Mouse (Mus musculus): ENCODE results near the gene Mog.

DNA sequence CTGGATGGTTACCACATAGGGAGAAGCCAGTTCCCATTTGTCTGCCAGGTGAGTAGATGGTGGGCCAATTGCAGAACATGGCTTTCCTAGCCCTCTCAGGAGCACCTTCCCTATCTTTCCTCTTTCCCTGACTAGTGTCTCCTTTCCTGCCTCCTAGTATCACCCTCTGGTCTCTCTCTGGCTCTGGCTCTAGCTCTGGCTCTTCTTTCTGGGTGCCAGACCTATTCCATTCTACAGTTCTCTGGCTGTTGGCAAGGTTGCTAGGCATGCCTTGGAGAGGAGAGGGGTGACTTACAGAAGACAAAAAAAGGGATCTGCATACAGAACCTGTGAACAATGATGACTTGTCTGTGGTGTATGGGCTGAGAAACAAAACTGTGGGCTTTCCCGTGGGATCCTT is 44.7 kb upstream of the Mog start:
- TF ChIP-seq TCF3 (IDR thresholded peaks at IDR 0.05; ENCODE audit: insufficient read length, low read depth) (no peak), CEBPB (IDR thresholded peaks at IDR 0.05; ENCODE audit: insufficient read depth, poor library complexity, severe bottlenecking) (no peak), MYOD1 (IDR thresholded peaks at IDR 0.05; ENCODE audit: control insufficient read depth in 1 of 3, insufficient read length in 2 of 3, low read depth in 2 of 3) (no peak), POLR2A (IDR thresholded peaks at IDR 0.05; ENCODE audit: insufficient read length, low read depth) (no peak), USF1 (IDR thresholded peaks at IDR 0.05; ENCODE audit: low read depth) (no peak), POLR2AphosphoS2 (IDR thresholded peaks at IDR 0.05; ENCODE audit: insufficient read length, low read depth) (no peak)
